Mouse (Mus musculus) lung, postnatal 0 days (tissue): Measurements from ENCODE around the gene Rbms1.

Experiments used
- CTCF ChIP-seq: IDR thresholded peaks from 2 replicates; pipeline ENCODE4 v1.5.1; 2016; ENCODE audit warnings: antibody characterized with exemption, mild to moderate bottlenecking
- EP300 ChIP-seq: IDR thresholded peaks from 2 replicates; pipeline ENCODE4 v1.6.1; 2016; ENCODE audit warnings: antibody characterized with exemption, mild to moderate bottlenecking, control low read depth

GRCm38 (mm10) chr2:60720205-60720604 lies 242.8 kb downstream of the Rbms1 start:
- no peak for TF ChIP-seq CTCF
- TF ChIP-seq EP300: no peak
